Mouse (Mus musculus): ENCODE results near the gene Unc5b. TPM values are rescaled to one million over a fixed set of nuclear protein-coding genes. Genes with fewer than 3 reads are reported as not detected.

Unc5b gene
- total RNA-seq, 2 experiments from 2014 or later = 4.1 to 6.7 TPM

DNA sequence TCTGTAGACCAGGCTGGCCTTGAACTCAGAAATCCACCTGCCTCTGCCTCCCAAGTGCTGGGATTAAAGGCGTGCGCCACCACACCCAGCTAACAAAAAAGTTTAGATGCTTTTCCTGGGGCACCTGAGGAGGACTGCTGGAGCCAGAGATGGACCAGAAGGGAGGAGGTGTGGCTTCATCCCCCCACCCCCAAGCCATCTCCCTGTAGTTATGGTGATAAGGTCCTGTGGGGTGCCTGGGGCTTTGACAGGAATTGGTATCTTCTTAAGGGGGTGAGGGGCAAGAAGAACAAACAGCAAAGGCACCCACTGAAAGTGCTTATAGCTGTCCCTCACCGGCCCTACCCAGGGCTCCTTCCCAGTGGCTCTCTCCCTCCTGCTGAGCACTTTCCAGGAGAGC lies 104.5 kb downstream of the Unc5b start:
- DNase-seq (ENCODE audit: low spot score in 2 of 2) = no peak

DNA sequence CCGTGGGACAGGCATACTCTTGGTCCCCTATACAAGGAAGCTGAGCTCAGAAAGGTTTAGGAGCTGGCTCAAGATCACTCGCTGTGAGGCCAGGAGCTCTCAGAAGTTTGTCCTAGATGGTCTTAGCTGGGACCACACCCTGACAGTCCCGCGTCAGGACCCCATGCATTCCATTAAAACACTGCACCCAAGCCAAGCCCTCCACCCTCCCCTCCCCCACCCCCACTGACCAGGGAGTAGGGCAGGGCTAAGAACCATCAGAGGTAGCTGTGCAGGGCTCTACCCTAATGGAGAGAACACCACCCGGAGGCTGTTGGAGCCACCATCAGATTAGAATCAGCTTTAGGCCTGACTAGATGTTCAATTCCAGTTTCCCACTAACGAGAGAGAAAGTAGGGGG lies 106.9 kb downstream of the Unc5b start:
- no peak for DNase-seq (ENCODE audit: low spot score in 2 of 2)

DNA sequence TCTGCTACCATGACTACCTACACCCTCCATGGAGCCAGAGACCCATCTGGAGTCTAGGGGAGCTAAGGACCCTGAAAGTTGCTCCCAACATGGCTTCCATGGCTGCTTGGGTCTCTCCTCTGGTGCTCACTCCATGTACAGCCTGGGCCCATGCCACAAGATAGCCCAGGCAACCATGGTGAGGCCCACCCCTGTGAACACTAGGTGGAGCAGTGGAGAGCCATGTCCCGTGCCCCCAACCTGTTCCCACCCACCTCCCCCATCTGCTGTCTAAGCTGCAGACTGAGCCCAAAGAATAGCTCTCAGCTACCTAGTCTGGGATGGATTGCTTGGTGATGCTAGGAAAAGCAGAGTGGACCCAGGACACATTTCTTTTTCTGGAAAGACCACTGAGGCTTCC lies 108.0 kb downstream of the Unc5b start:
- no peak for DNase-seq (ENCODE audit: low spot score in 2 of 2)

DNA sequence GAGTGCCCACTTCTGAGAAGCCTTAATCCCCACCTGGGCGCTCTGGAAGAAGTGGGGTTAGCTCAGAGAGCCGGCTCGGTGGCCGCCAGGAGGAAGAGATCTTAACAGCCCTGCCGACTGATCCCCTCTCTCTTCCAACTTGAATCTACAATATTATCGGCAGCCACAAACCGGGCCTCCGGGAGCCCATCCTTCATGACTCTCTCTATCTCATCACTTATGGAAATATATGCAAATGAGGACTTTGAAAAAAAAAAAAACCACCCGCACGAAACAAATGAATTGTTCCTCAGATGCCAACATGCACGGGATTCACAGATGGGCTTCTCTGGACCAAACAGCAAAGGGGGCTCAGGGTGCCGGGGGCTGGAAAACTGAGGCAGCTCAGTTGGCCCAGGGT lies 109.7 kb downstream of the Unc5b start:
- no peak for DNase-seq (ENCODE audit: low spot score in 2 of 2)

DNA sequence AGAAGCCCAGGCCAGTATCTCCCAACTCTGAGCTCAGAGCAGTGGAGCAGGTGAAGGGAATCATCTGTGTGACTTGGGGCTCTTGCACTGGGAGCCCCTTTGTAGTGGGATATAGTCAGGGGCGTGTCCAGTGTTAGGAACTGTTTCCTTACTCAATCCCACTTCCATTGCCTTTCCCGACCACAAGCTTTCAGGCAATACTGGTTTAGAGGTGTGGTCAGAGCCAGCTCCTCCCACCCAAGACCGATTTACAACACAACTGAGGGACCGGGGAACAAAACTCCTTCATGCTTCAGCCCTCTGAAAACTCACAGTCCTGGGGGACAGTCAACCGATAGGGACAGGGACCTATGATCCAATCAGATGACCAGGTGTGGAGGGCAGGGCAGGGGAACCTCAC lies 110.9 kb downstream of the Unc5b start:
- DNase-seq (ENCODE audit: low spot score in 2 of 2) = no peak

DNA sequence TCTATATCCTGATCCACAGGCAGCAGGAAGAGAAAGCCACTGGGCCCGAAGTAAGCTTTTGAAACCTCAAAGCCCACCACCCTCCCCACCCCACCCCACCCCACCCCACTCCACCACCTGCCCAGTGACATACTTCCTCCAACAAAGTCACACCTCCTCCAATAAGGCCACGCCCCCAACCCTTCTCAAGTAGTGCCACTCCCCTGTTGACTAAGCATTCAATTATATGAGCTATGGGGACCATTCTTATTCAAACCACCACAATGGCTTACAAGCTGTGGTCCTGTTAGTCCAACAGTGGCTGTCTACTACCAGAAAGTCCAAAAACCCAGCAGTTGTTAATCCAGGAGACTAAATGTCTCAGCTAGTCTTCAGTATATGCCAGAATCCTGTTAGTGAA lies 112.9 kb downstream of the Unc5b start:
- DNase-seq (ENCODE audit: low spot score in 2 of 2) = no peak

DNA sequence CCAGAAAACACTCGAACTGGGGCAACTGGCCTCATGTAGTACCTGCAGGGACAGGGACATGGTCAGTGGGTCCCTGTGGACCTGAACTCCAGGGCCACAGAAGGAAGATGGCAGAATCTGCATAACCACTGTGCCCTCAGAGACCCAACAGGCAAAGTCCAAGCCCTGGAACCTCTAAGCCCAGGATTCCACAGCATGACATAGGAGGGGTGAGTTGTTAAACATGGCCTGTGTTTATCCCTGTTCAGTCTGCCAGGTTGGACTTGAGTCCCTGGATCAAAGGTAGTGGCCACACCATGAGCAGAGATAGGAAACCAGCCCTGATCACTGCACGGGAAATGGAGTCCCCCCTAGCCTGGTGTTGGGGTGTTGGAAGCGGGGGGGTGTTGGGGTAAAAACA lies 114.9 kb downstream of the Unc5b start:
- no peak for DNase-seq (ENCODE audit: low spot score in 2 of 2)

Other genes starting within 250 kb of the Unc5b start
- 1 to 10 TPM; 1.3 to 1.8 TPM for gene Cdh23, start 135.1 kb downstream of the Unc5b start, total RNA-seq (2021)
- 10 to 100 TPM; 19.4 to 57.7 TPM for gene Slc29a3, start 78.8 kb downstream of the Unc5b start, total RNA-seq (2021)

Measured in adrenal gland, adult 18-20 months (tissue).